Mouse (Mus musculus): Measurements from ENCODE around the gene Olfr1116.
"Not testable (repeated sequence)": the region's sequence is repeated elsewhere in the genome, so short reads cannot be mapped to it uniquely, and the experiment has no call there.

Olfr1116 gene

DNA sequence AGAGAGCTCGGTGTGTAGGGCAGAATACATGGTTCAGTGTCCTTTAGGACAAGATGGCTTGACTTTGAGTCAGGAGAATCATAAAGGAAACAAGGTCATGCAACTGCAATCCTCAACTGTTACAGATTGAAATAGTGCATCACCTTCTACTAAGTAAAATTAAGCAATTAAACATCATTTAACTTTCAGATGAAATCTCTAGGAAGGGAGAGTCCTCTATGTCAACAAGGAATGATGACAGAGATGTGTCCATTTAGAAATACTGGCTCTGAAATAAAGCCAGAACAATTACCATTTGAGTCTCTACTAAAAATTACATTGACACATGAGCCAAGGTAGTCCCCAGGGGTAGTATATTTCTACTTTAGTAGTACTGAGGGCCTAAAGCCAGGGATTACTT is at the start of gene Olfr1116:
TSS of gene Olfr1116 (plus strand) at position 301 of the 400 bp plus-strand sequence.
- no peak for DNase-seq (ENCODE audit: low spot score)

DNA sequence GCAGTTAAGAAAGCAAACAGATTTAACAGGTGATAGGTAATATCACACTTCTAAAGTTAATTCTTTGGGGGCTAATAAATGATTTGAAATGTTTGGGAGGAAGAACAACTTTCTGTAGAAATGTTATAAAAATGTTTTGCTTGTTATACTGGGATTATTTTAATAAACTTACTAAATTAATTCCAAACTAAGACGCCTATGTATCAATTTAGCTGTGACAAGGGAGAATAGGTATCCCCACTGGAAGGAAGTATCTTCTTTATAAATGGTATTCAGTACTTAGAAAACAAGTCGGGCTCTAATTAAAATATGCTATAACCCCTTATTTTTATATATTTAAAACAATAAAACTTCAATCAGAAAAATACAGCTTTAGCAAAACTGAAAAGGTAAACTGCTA is 19.6 kb upstream of the Olfr1116 start, which contains the start of gene Olfr1115:
TSS of gene Olfr1115 (plus strand) at position 301 of the 400 bp plus-strand sequence.
- no peak for DNase-seq (ENCODE audit: low spot score)

DNA sequence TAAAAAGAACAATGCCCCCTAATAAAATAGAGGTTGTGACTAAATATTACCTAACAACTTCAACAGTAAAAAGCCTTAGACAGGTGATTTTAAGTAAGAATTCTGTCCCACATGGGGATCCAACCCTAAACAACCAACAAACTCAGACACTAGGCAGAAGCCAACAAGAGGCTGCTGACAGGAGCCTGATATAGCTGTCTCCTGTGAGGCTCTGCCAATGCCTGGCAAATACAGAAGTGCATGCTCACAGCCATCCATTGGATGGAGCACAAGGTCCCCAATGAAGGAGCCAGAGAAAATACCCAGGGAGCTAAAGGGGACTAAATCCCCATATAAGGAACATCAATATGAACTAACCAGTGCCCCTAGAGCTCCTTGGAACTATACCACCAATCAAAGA is 26.6 kb downstream of the Olfr1116 start:
- DNase-seq (ENCODE audit: low spot score), result not testable (repeated sequence)

DNA sequence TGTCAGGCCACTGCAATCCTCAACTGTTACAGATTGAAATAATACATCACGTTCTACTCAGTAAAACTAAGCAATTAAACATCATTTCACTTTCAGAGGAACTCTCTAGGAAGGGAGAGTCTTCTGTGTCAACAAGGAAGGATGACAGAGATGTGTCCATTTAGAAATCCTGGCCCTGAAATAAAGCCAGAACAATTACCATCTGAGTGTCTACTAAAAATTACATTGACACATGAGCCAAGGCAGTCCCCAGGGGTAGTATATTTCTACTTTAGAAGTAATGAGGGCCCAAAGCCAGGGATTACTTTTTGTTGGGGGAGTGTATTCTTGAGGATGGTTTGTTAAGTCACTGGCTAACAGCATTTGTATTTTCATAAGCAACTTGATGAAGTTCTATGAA is 39.9 kb downstream of the Olfr1116 start, which contains the start of gene Olfr1118:
TSS of gene Olfr1118 (plus strand) at position 301 of the 400 bp plus-strand sequence.
- no peak for DNase-seq (ENCODE audit: low spot score)
